Mouse (Mus musculus) Muller cell, postnatal 12 days (primary cell): Measurements from ENCODE around the gene Cst6.
"Not testable (repeated sequence)": the region's sequence is repeated elsewhere in the genome, so short reads cannot be mapped to it uniquely, and the experiment has no call there.

Experiments used
- DNase-seq: peaks from one replicate; pipeline ENCODE4 v3.0.0-alpha.2; 2015; ENCODE audit errors: inconsistent ontology term

Gene Cst6

DNA sequence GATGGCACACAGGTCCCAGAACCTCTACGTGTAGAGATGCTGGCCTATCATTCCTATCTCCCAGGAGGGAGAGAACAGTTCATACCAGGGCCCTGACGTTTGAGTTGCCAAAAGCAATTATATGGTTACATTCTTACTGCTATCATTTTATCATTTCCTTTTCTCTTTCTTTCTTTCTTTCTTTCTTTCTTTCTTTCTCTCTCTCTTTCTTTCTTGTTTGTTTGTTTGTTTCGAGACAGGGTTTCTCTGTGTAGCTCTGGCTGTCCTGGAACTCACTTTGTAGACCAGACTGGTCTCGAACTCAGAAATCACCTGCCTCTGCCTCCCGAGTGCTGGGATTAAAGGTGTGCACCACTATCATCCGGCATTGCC is at the start of gene Cst6:
Cst6 (minus strand) TSS at position 73 of the 372 bp plus-strand sequence.
- not testable (repeated sequence) for DNase-seq

- DNase-seq = no peak
Observed at GRCm38 (mm10) chr19:5395371-5395770, 46.0 kb upstream of the Cst6 start.

- DNase-seq = no peak
Observed at GRCm38 (mm10) chr19:5394168-5394567, 44.8 kb upstream of the Cst6 start.

- DNase-seq = peak; percentile 94
Observed at GRCm38 (mm10) chr19:5392892-5393291, 43.5 kb upstream of the Cst6 start.

GRCm38 (mm10) chr19:5390416-5390815 is 41.0 kb upstream of the Cst6 start:
- no peak for DNase-seq

DNA sequence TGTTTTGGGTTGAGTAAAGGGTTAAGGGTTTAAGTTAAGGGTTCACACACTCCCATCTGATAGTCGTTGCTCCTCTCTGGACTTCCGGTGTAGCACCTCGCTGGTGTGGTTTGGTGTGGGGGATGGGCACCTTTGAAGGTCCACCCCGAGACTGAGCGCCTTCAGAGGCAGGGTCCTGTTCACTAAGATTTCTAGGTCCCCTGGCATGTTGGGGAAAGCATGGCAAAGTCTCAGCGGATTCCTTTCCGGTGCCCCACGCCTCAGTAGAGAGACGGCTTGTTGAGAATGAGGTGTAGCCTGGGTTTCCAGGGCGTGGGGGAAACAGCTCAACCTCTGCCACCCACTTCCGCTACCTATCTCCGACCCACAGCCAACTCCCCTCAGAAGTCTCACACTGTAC is 40.3 kb upstream of the Cst6 start:
- DNase-seq = no peak

GRCm38 (mm10) chr19:5388588-5389242 is 39.3 kb upstream of the Cst6 start, which contains the start of gene Sart1:
Gene Sart1 (minus strand): TSS chr19:5388703.
- DNase-seq = peak; percentile 95

DNA sequence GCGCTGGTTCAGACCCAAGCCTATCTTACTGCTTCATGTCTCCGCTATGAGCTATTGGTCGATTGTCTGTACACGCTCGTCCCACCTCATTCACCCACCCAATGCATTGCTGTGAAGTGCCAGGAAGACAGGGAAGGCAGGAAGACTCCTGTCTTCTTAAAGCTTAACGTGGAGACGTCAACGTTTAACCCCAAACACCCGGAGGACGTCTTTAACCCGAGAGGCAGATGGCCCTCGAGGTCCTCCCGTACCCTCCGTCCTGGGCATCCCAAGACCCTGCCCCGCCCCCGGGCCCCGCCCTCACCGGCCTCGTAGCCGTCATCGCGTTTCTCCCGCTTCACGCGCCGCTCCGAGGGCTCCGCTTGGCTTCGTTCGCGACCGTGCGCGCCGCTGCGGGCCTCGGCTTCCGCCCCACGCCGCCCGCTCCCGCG is 38.7 kb upstream of the Cst6 start:
- peak; percentile 64 for DNase-seq

DNA sequence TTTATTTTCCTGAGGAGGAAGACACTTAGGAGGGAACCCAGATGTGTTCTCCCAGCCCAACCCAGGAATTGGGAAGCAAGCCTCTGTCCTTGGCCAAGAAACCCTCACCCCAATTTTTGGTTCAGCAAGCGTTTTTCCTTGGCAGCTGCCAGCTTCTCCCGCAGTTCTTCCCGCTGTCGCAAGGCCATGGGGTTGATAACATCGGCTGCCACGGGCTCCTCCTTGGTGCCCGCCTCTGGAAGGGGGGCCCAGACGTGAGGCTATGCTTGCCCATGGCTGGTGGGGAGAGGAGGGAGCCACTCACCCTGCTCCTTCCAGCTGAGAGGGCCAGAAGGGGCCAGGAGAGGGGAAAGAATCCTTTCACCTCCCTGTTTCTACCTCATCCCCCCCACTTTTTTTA is 35.3 kb upstream of the Cst6 start:
- no peak for DNase-seq

DNA sequence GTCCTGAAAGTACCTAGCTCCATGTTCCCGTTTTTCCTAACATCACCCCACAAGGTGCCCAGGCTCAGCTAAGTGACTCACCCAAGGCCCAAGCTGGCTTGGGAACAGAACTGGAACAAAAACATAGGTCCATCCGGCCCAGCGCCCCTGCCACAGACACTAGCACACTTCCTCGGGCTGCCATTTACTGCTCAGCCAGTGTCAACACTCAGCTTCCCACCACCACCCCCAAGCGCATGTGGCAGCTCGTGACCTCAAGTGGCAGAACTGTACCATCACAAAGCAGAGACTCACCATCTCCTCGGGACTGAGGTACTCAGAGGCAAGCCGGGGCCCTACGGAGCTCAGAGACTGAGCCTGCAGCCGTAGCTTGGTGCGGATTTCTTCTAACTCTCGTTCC is 34.0 kb upstream of the Cst6 start:
- DNase-seq = no peak

GRCm38 (mm10) chr19:5377446-5377845 is 28.1 kb upstream of the Cst6 start:
- no peak for DNase-seq

DNA sequence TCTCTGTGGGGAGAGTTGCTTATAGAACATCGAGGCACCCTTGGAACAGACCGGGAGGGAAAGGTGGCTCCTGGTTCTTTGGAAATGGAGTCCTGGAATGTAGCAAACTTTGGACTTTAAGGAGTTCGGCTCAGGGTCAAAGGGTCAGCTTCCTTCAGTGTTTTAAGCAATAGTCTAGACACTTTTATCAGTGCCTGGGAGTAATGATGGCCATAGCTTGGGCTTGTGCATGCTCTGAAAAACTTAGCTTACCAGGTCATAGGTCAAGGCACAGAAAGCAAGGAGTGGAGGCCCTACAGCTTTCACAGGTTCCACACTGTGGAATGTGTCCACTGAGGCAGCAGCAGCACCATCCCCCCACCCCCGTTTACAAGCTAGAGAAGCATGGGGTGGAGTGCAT is 25.4 kb upstream of the Cst6 start:
- DNase-seq = no peak

- no peak for DNase-seq
Observed at GRCm38 (mm10) chr19:5374177-5374576, 24.8 kb upstream of the Cst6 start.

DNA sequence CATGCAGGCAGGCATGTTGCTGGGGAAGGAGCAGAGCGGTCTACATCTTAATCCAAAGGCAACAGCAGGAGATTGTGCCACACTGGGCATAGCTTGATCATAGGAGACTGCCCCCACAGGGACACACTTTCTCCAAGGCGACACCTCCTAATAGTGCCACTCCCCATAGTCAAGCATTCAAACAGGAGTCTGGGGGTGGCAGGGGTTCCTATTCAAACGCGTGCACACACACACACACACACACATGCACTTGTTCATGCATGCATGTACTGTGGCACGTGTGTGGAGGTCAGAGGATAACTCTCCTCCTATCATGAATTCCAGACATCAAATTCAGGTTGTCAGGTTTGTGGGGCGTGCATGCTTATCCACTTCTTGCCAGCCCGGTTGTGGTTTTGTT is 23.4 kb upstream of the Cst6 start:
- no peak for DNase-seq

- DNase-seq = no peak
Observed at GRCm38 (mm10) chr19:5370932-5371331, 21.6 kb upstream of the Cst6 start.

DNA sequence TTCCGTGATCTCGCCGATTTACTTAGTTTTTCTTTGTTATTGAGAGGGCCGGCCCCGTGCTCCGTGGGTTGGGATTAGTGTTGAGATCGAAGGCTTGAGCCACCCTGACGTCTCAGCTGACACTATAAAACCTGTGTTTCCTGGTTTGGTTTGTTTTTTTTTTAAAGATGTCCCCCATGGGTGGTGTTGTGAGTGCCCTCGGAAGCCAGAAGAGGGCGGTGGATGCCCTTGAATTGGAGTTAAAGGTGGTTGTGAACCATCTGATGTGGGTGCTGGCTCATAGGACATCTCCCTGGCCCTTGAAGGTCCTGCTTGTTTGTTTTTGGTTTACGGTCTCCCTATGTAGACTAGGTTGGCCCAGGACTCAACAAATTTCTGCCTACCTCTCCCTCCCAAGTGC is 18.1 kb upstream of the Cst6 start:
- DNase-seq = no peak

GRCm38 (mm10) chr19:5367053-5367359 is 17.6 kb upstream of the Cst6 start, which contains the start of gene Banf1:
Gene Banf1 (minus strand): TSS chr19:5367168.
- no peak for DNase-seq

GRCm38 (mm10) chr19:5366175-5367052 is 17.0 kb upstream of the Cst6 start, which contains the start of gene Eif1ad:
Gene Eif1ad (plus strand): TSS chr19:5366741.
- DNase-seq = peak; percentile 97

GRCm38 (mm10) chr19:5365751-5366150 is 16.4 kb upstream of the Cst6 start:
- DNase-seq = no peak

DNA sequence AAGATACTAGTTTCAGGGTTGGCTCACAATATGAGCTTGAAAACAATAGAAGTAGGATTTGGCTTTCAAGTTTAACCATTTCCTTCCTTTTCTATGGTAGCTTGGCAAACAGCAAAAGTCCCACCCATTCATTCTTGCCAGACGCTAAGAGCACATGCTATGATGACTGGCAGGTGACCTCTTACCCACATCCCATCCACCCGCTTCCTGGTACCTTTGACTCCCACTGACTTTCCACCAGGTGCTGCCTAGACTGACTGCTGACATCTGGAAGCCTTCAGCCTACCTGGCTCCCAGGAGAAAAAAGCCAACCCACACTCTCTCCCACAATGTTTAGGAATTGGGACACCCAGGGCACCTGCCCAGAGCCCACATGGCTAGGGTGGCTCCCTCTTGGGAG is 14.8 kb upstream of the Cst6 start:
- no peak for DNase-seq

DNA sequence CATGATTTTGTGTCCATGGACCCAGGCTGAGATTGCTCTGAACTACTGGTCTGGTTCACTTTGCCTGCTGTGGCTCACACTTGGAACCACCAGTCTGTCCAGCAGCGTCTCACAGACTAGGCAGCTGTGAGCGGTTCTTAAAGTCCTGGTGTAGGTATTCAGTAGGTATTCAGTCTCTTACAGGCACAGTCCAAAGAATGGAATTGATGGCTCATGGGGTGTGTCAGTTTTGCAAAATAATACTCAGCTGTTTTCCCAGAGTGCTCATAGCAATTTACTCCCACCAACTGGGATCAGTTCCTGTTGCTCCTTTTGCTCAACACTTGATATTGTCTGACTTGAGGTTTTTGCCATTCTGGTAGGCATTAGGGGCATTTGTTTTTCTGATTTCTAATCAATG is 12.8 kb upstream of the Cst6 start:
- DNase-seq = no peak

GRCm38 (mm10) chr19:5356080-5356479 is 6.7 kb upstream of the Cst6 start:
- DNase-seq = no peak

DNA sequence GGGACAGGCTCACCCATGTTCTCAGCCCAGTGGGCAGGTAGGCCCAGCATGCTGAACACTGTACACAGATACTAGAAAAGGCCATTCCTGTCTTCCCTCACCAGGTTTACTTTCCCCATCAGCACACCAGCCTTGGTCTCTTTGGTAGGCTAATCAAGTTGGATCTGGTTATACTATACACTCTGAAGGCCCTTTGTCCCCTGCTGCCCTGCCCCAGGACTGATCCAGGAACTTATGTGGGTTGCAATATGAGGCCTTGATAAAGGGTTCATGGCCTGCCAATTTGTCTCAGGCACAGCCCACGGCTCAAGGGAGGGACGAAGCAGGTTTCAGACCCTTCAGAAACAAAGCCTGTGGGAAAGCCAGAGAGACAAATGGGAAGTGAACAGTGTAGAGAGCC is 4.2 kb upstream of the Cst6 start:
- no peak for DNase-seq
